Mouse (Mus musculus): ENCODE results near the gene Rhox2e. TPM values are rescaled to one million over a fixed set of nuclear protein-coding genes. Genes with fewer than 3 reads are reported as not detected.
"Not testable (repeated sequence)": the region's sequence is repeated elsewhere in the genome, so short reads cannot be mapped to it uniquely, and the experiment has no call there.

The Rhox2e gene
- polyA plus RNA-seq (2015; fragmentation: Nextera tagmentation; extraction: Ambion mirVana): not detected in 2 replicates

- not testable (repeated sequence) for H3K9me3 ChIP-seq (replicated peaks); H3K9ac ChIP-seq; H3K4me2 ChIP-seq (replicated peaks); H3K27ac ChIP-seq (replicated peaks); H3K4me3 ChIP-seq (replicated peaks); H3K36me3 ChIP-seq; H3K4me1 ChIP-seq; H3K27me3 ChIP-seq; ATAC-seq (ENCODE audit: insufficient number of reproducible peaks, low FRiP score, low TSS enrichment, low read depth)
- WGBS: 100% methylated on average over 2 of the region's 8 CpGs
Measured at GRCm38 (mm10) chrX:37530152-37530551, at the start of gene Rhox2e. TSS of gene Rhox2e (plus strand) at chrX:37530452.

- not testable (repeated sequence) for H3K4me1 ChIP-seq; H3K36me3 ChIP-seq; H3K27ac ChIP-seq (replicated peaks); H3K4me3 ChIP-seq (replicated peaks); H3K9me3 ChIP-seq (replicated peaks); ATAC-seq (ENCODE audit: insufficient number of reproducible peaks, low FRiP score, low TSS enrichment, low read depth); H3K4me2 ChIP-seq (replicated peaks); H3K27me3 ChIP-seq; H3K9ac ChIP-seq
- WGBS: 92% methylated on average over 16 of the region's 18 CpGs
Measured at GRCm38 (mm10) chrX:37514059-37514458, 16.2 kb upstream of the Rhox2e start, which contains the start of gene Rhox4d. TSS of gene Rhox4d (plus strand) at chrX:37514359.

- not testable (repeated sequence) for ATAC-seq (ENCODE audit: insufficient number of reproducible peaks, low FRiP score, low TSS enrichment, low read depth); H3K27ac ChIP-seq (replicated peaks); H3K4me1 ChIP-seq; H3K36me3 ChIP-seq; H3K4me2 ChIP-seq (replicated peaks); H3K9ac ChIP-seq; H3K9me3 ChIP-seq (replicated peaks); H3K4me3 ChIP-seq (replicated peaks); H3K27me3 ChIP-seq
- WGBS: 60% methylated on average over 1 of the region's 4 CpGs
Measured at GRCm38 (mm10) chrX:37541719-37542118, 11.5 kb downstream of the Rhox2e start, which contains the start of gene Rhox3e. TSS of gene Rhox3e (plus strand) at chrX:37542019.

GRCm38 (mm10) chrX:37557112-37557511, 26.9 kb downstream of the Rhox2e start, which contains the start of gene Rhox4e:
TSS of gene Rhox4e (plus strand) at chrX:37557412.
- not testable (repeated sequence) for H3K27me3 ChIP-seq; ATAC-seq (ENCODE audit: insufficient number of reproducible peaks, low FRiP score, low TSS enrichment, low read depth); H3K4me2 ChIP-seq (replicated peaks); H3K9ac ChIP-seq; H3K9me3 ChIP-seq (replicated peaks); H3K4me1 ChIP-seq; H3K27ac ChIP-seq (replicated peaks); H3K4me3 ChIP-seq (replicated peaks); H3K36me3 ChIP-seq
- WGBS: 96% methylated on average over 10 of the region's 18 CpGs

- WGBS: 93% methylated on average over 8 of the region's 8 CpGs
- not testable (repeated sequence) for H3K36me3 ChIP-seq; H3K27ac ChIP-seq (replicated peaks); H3K4me3 ChIP-seq (replicated peaks); ATAC-seq (ENCODE audit: insufficient number of reproducible peaks, low FRiP score, low TSS enrichment, low read depth); H3K27me3 ChIP-seq; H3K9me3 ChIP-seq (replicated peaks); H3K9ac ChIP-seq; H3K4me1 ChIP-seq; H3K4me2 ChIP-seq (replicated peaks)
Measured at GRCm38 (mm10) chrX:37571105-37571504, 40.9 kb downstream of the Rhox2e start, which contains the start of gene Rhox2f. TSS of gene Rhox2f (plus strand) at chrX:37571405.

- not testable (repeated sequence) for H3K27ac ChIP-seq (replicated peaks); H3K36me3 ChIP-seq; ATAC-seq (ENCODE audit: insufficient number of reproducible peaks, low FRiP score, low TSS enrichment, low read depth); H3K9me3 ChIP-seq (replicated peaks); H3K27me3 ChIP-seq; H3K4me3 ChIP-seq (replicated peaks); H3K9ac ChIP-seq; H3K4me1 ChIP-seq; H3K4me2 ChIP-seq (replicated peaks)
- WGBS: 32% methylated on average over 2 of the region's 2 CpGs
Measured at GRCm38 (mm10) chrX:37572638-37573037, 42.4 kb downstream of the Rhox2e start.

- not testable (repeated sequence) for H3K9ac ChIP-seq; H3K36me3 ChIP-seq; ATAC-seq (ENCODE audit: insufficient number of reproducible peaks, low FRiP score, low TSS enrichment, low read depth); H3K4me3 ChIP-seq (replicated peaks); H3K27me3 ChIP-seq; H3K4me1 ChIP-seq; H3K4me2 ChIP-seq (replicated peaks); H3K9me3 ChIP-seq (replicated peaks); H3K27ac ChIP-seq (replicated peaks)
Measured at GRCm38 (mm10) chrX:37580692-37581091, 50.4 kb downstream of the Rhox2e start, which contains the start of gene Rhox3f. TSS of gene Rhox3f (plus strand) at chrX:37580992.

Other genes starting within 250 kb of the Rhox2e start
- gene Rhox3a2, start 150.4 kb upstream of the Rhox2e start, polyA plus RNA-seq (2015; fragmentation: Nextera tagmentation; extraction: Ambion mirVana): not detected in 2 replicates
- gene Rhox4a2, start 139.6 kb upstream of the Rhox2e start, polyA plus RNA-seq (2015; fragmentation: Nextera tagmentation; extraction: Ambion mirVana): 0.55 and 1.5 TPM in 2 replicates
- gene Rhox2b, start 118.4 kb upstream of the Rhox2e start, polyA plus RNA-seq (2015; fragmentation: Nextera tagmentation; extraction: Ambion mirVana): not detected in 2 replicates
- 0.43 and 0.72 TPM in 2 replicates for gene Rhox4b, start 98.0 kb upstream of the Rhox2e start, polyA plus RNA-seq (2015; fragmentation: Nextera tagmentation; extraction: Ambion mirVana)
- gene Rhox2c, start 76.8 kb upstream of the Rhox2e start, polyA plus RNA-seq (2015; fragmentation: Nextera tagmentation; extraction: Ambion mirVana): not detected in 2 replicates
- gene Rhox3c, start 71.9 kb upstream of the Rhox2e start, polyA plus RNA-seq (2015; fragmentation: Nextera tagmentation; extraction: Ambion mirVana): not detected in 2 replicates
- gene Rhox4c, start 50.1 kb upstream of the Rhox2e start, polyA plus RNA-seq (2015; fragmentation: Nextera tagmentation; extraction: Ambion mirVana): not detected in 2 replicates
- not detected in 2 replicates for gene Rhox2d, start 37.0 kb upstream of the Rhox2e start, polyA plus RNA-seq (2015; fragmentation: Nextera tagmentation; extraction: Ambion mirVana)
- not detected in 2 replicates for gene Rhox4d, start 16.1 kb upstream of the Rhox2e start, polyA plus RNA-seq (2015; fragmentation: Nextera tagmentation; extraction: Ambion mirVana)
- gene Rhox3e, start 11.6 kb downstream of the Rhox2e start, polyA plus RNA-seq (2015; fragmentation: Nextera tagmentation; extraction: Ambion mirVana): not detected in 2 replicates
- gene Rhox4e, start 27.0 kb downstream of the Rhox2e start, polyA plus RNA-seq (2015; fragmentation: Nextera tagmentation; extraction: Ambion mirVana): not detected in 2 replicates
- gene Rhox2f, start 41.0 kb downstream of the Rhox2e start, polyA plus RNA-seq (2015; fragmentation: Nextera tagmentation; extraction: Ambion mirVana): not detected in 2 replicates
- gene Rhox3f, start 50.5 kb downstream of the Rhox2e start, polyA plus RNA-seq (2015; fragmentation: Nextera tagmentation; extraction: Ambion mirVana): not detected in 2 replicates
- not detected in 2 replicates for gene Rhox4f, start 77.3 kb downstream of the Rhox2e start, polyA plus RNA-seq (2015; fragmentation: Nextera tagmentation; extraction: Ambion mirVana)
- gene Rhox3g, start 98.2 kb downstream of the Rhox2e start, polyA plus RNA-seq (2015; fragmentation: Nextera tagmentation; extraction: Ambion mirVana): not detected in 2 replicates
- not detected in 2 replicates for gene Rhox2g, start 113.0 kb downstream of the Rhox2e start, polyA plus RNA-seq (2015; fragmentation: Nextera tagmentation; extraction: Ambion mirVana)
- not detected in 2 replicates for gene Rhox4g, start 120.9 kb downstream of the Rhox2e start, polyA plus RNA-seq (2015; fragmentation: Nextera tagmentation; extraction: Ambion mirVana)
- not detected in 2 replicates for gene Rhox3h, start 138.3 kb downstream of the Rhox2e start, polyA plus RNA-seq (2015; fragmentation: Nextera tagmentation; extraction: Ambion mirVana)
- not detected in 2 replicates for gene Rhox2h, start 142.8 kb downstream of the Rhox2e start, polyA plus RNA-seq (2015; fragmentation: Nextera tagmentation; extraction: Ambion mirVana)